Mouse (Mus musculus) midbrain, embryonic 10.5 days (tissue): ENCODE results near the gene Gm10644. TPM values are rescaled to one million over a fixed set of nuclear protein-coding genes. Genes with fewer than 3 reads are reported as not detected.
"Not testable (repeated sequence)": the region's sequence is repeated elsewhere in the genome, so short reads cannot be mapped to it uniquely, and the experiment has no call there.

Source experiments
- DNase-seq: peaks from one replicate; pipeline ENCODE4 v3.0.0-alpha.2; 2017; ENCODE audit warnings: low spot score
- H3K27ac ChIP-seq: fragments of 300-500 bp; sonication (generic); replicated peaks from 2 replicates; pipeline ENCODE4 v1.5.1; 2016; ENCODE audit warnings: mild to moderate bottlenecking
- H3K27me3 ChIP-seq: fragments of 300-500 bp; sonication (generic); 2 replicates; pipeline ENCODE4 v1.6.1; 2016; ENCODE audit warnings: low read depth, mild to moderate bottlenecking; ENCODE audit not compliant: poor library complexity, severe bottlenecking
- H3K36me3 ChIP-seq: fragments of 300-500 bp; sonication (generic); 2 replicates; pipeline ENCODE4 v1.6.1; 2016; ENCODE audit warnings: mild to moderate bottlenecking, moderate library complexity
- H3K4me1 ChIP-seq: fragments of 300-500 bp; sonication (generic); 2 replicates; pipeline ENCODE4 v1.6.1; 2016
- H3K4me3 ChIP-seq: fragments of 300-500 bp; sonication (generic); 2 replicates; pipeline ENCODE4 v1.5.1; 2016; ENCODE audit warnings: mild to moderate bottlenecking, moderate library complexity
- H3K9me3 ChIP-seq: fragments of 300-500 bp; sonication (generic); replicated peaks from 2 replicates; pipeline ENCODE4 v1.6.1; 2016; ENCODE audit warnings: mild to moderate bottlenecking
- WGBS: fragments of 180-500 bp; shearing (Covaris S2); methylation state at CpG from one replicate; pipeline ENCODE4 v1.1.7; 2016; 5-methylcytosine and 5-hydroxymethylcytosine counted together
- polyA plus RNA-seq: library from polyadenylated mRNA; unstranded; fragments of >200 nt; fragmentation: Nextera tagmentation; extraction: Ambion mirVana; gene quantifications from 2 replicates; pipeline ENCODE4 v1.2.1, GENCODE M21; 2016

Gene Gm10644
- polyA plus RNA-seq, 1 experiment from 2014 or later, result 1.0 TPM

- H3K36me3 ChIP-seq, result peaks cover 60% of the 10 kb centered on the region
- H3K4me3 ChIP-seq, result peak overlapping the region; percentile 87
- peak; percentile 89 for DNase-seq
- H3K4me1 ChIP-seq, result peaks cover 41% of the 10 kb centered on the region
- H3K27ac ChIP-seq, result peak overlapping the region; percentile 94
- under 1% methylated on average over 65 of the region's 103 CpGs for WGBS
- no peaks in the 10 kb centered on the region for H3K9me3 ChIP-seq
- H3K27me3 ChIP-seq, result peaks cover 42% of the 10 kb centered on the region
Observed at GRCm38 (mm10) chr8:83996567-83997505, 41.8 kb upstream of the Gm10644 start.

GRCm38 (mm10) chr8:83995973-83996372, 41.0 kb upstream of the Gm10644 start:
- 10% methylated on average over 12 of the region's 12 CpGs for WGBS
- H3K27ac ChIP-seq, result peak overlapping the region; percentile 94
- H3K27me3 ChIP-seq, result peaks cover 34% of the 10 kb centered on the region
- no peaks in the 10 kb centered on the region for H3K9me3 ChIP-seq
- H3K4me1 ChIP-seq, result peaks cover 32% of the 10 kb centered on the region
- peaks cover 60% of the 10 kb centered on the region for H3K36me3 ChIP-seq
- H3K4me3 ChIP-seq, result peak overlapping the region; percentile 87
- peak; percentile 26 for DNase-seq

- no peak for DNase-seq
- H3K27ac ChIP-seq, result no peak overlapping the region
- H3K4me3 ChIP-seq, result no peak overlapping the region
- H3K9me3 ChIP-seq, result no peaks in the 10 kb centered on the region
- 92% methylated on average over 3 of the region's 3 CpGs for WGBS
- H3K4me1 ChIP-seq, result peaks cover 21% of the 10 kb centered on the region
- peaks cover 60% of the 10 kb centered on the region for H3K36me3 ChIP-seq
- peaks cover 14% of the 10 kb centered on the region for H3K27me3 ChIP-seq
Observed at GRCm38 (mm10) chr8:83994030-83994429, 39.0 kb upstream of the Gm10644 start.

GRCm38 (mm10) chr8:83992488-83992887, 37.5 kb upstream of the Gm10644 start:
- Histone ChIP-seq H3K9me3 (no peaks in the 10 kb centered on the region), H3K36me3 (peaks cover 75% of the 10 kb centered on the region), H3K4me3 (no peak overlapping the region), H3K27ac (no peak overlapping the region), H3K27me3 (peaks cover 11% of the 10 kb centered on the region; the same call in 1 of the 2 replicates), H3K4me1 (peaks cover 14% of the 10 kb centered on the region)
- DNase-seq, result no peak
- WGBS, result 80% methylated on average over 2 of the region's 2 CpGs

- Histone ChIP-seq H3K9me3 (no peaks in the 10 kb centered on the region), H3K4me3 (no peak overlapping the region), H3K27me3 (peaks cover 7% of the 10 kb centered on the region; the same call in 1 of the 2 replicates), H3K4me1 (no peaks in the 10 kb centered on the region), H3K27ac (no peak overlapping the region), H3K36me3 (peaks cover 96% of the 10 kb centered on the region)
- no peak for DNase-seq
- WGBS, result 94% methylated on average over 14 of the region's 14 CpGs
Observed at GRCm38 (mm10) chr8:83990170-83990569, 35.2 kb upstream of the Gm10644 start.

- Histone ChIP-seq H3K9me3 (no peaks in the 10 kb centered on the region), H3K27ac (no peak overlapping the region), H3K27me3 (no peaks in the 10 kb centered on the region), H3K36me3 (peaks cover 96% of the 10 kb centered on the region), H3K4me1 (no peaks in the 10 kb centered on the region), H3K4me3 (no peak overlapping the region)
- 91% methylated on average over 7 of the region's 7 CpGs for WGBS
- no peak for DNase-seq
Observed at GRCm38 (mm10) chr8:83989243-83989642, 34.2 kb upstream of the Gm10644 start.

GRCm38 (mm10) chr8:83983222-83983621, 28.2 kb upstream of the Gm10644 start:
- not testable (repeated sequence) for H3K4me1 ChIP-seq, H3K27me3 ChIP-seq, H3K4me3 ChIP-seq, H3K27ac ChIP-seq, DNase-seq, H3K9me3 ChIP-seq
- peaks cover 95% of the 10 kb centered on the region for H3K36me3 ChIP-seq
- WGBS, result 94% methylated on average over 2 of the region's 2 CpGs

- Histone ChIP-seq H3K27me3 (no peaks in the 10 kb centered on the region), H3K4me3 (no peak overlapping the region), H3K4me1 (peaks cover 11% of the 10 kb centered on the region), H3K9me3 (no peaks in the 10 kb centered on the region), H3K27ac (no peak overlapping the region), H3K36me3 (peaks cover 92% of the 10 kb centered on the region)
- no peak for DNase-seq
- 87% methylated on average over 4 of the region's 4 CpGs for WGBS
Observed at GRCm38 (mm10) chr8:83982449-83982848, 27.4 kb upstream of the Gm10644 start.

- H3K4me3 ChIP-seq, result no peak overlapping the region
- peaks cover 20% of the 10 kb centered on the region for H3K4me1 ChIP-seq
- no peak overlapping the region for H3K27ac ChIP-seq
- no peak for DNase-seq
- WGBS, result 95% methylated on average over 7 of the region's 7 CpGs
- no peaks in the 10 kb centered on the region for H3K27me3 ChIP-seq
- H3K36me3 ChIP-seq, result peaks cover 83% of the 10 kb centered on the region
- no peaks in the 10 kb centered on the region for H3K9me3 ChIP-seq
Observed at GRCm38 (mm10) chr8:83981533-83981932, 26.5 kb upstream of the Gm10644 start.

GRCm38 (mm10) chr8:83980845-83981244, 25.8 kb upstream of the Gm10644 start:
- peaks cover 20% of the 10 kb centered on the region for H3K4me1 ChIP-seq
- peaks cover 76% of the 10 kb centered on the region for H3K36me3 ChIP-seq
- H3K27ac ChIP-seq, result no peak overlapping the region
- 88% methylated on average over 8 of the region's 8 CpGs for WGBS
- H3K27me3 ChIP-seq, result no peaks in the 10 kb centered on the region
- DNase-seq, result no peak
- H3K4me3 ChIP-seq, result no peak overlapping the region
- no peaks in the 10 kb centered on the region for H3K9me3 ChIP-seq

GRCm38 (mm10) chr8:83980250-83980649, 25.2 kb upstream of the Gm10644 start:
- Histone ChIP-seq H3K27ac (no peak overlapping the region), H3K4me3 (no peak overlapping the region), H3K27me3 (no peaks in the 10 kb centered on the region), H3K9me3 (no peaks in the 10 kb centered on the region), H3K4me1 (peaks cover 20% of the 10 kb centered on the region), H3K36me3 (peaks cover 71% of the 10 kb centered on the region)
- DNase-seq, result no peak
- WGBS, result 92% methylated on average over 1 of the region's 1 CpGs

GRCm38 (mm10) chr8:83978200-83978599, 23.2 kb upstream of the Gm10644 start:
- DNase-seq, result no peak
- H3K9me3 ChIP-seq, result no peaks in the 10 kb centered on the region
- no peaks in the 10 kb centered on the region for H3K27me3 ChIP-seq
- H3K36me3 ChIP-seq, result peaks cover 54% of the 10 kb centered on the region
- H3K27ac ChIP-seq, result no peak overlapping the region
- peaks cover 36% of the 10 kb centered on the region for H3K4me1 ChIP-seq
- H3K4me3 ChIP-seq, result no peak overlapping the region
- 82% methylated on average over 9 of the region's 9 CpGs for WGBS

GRCm38 (mm10) chr8:83977646-83978045, 22.6 kb upstream of the Gm10644 start:
- no peaks in the 10 kb centered on the region for H3K27me3 ChIP-seq
- H3K4me3 ChIP-seq, result no peak overlapping the region
- no peak overlapping the region for H3K27ac ChIP-seq
- DNase-seq, result no peak
- peaks cover 37% of the 10 kb centered on the region for H3K4me1 ChIP-seq
- H3K36me3 ChIP-seq, result peaks cover 48% of the 10 kb centered on the region
- WGBS, result 77% methylated on average over 6 of the region's 6 CpGs
- no peaks in the 10 kb centered on the region for H3K9me3 ChIP-seq
